Mouse (Mus musculus) hindbrain, embryonic 11.5 days (tissue): ENCODE results near the gene Dusp1. TPM values are rescaled to one million over a fixed set of nuclear protein-coding genes. Genes with fewer than 3 reads are reported as not detected.

Experiments used
- ATAC-seq: fragments of 200-750 bp; cut with Nextera tagmentation; 2 replicates; pipeline ENCODE4 v1.8.0; 2017; ENCODE audit warnings: mild to moderate bottlenecking, moderate TSS enrichment, moderate library complexity; ENCODE audit not compliant: low FRiP score
- DNase-seq: peaks from one replicate; pipeline ENCODE4 v3.0.0-alpha.2; 2015; ENCODE audit warnings: low spot score
- H3K27ac ChIP-seq: fragments of 300-500 bp; sonication (generic); 2 replicates; pipeline ENCODE4 v1.5.1; 2014; ENCODE audit warnings: mild to moderate bottlenecking, low read depth, low read length
- H3K27me3 ChIP-seq: fragments of 300-500 bp; sonication (generic); 2 replicates; pipeline ENCODE4 v1.6.1; 2014; ENCODE audit warnings: mild to moderate bottlenecking, low read length, moderate library complexity, mixed read lengths; ENCODE audit not compliant: control insufficient read depth, insufficient read depth
- H3K36me3 ChIP-seq: fragments of 300-500 bp; sonication (generic); 2 replicates; pipeline ENCODE4 v1.6.1; 2014; ENCODE audit warnings: mild to moderate bottlenecking, low read length, moderate library complexity, mixed read lengths; ENCODE audit not compliant: control insufficient read depth, insufficient read depth
- H3K4me1 ChIP-seq: fragments of 300-500 bp; sonication (generic); replicated peaks from 2 replicates; pipeline ENCODE4 v1.6.1; 2014; ENCODE audit warnings: low read length, mixed read lengths; ENCODE audit not compliant: control insufficient read depth, insufficient read depth
- H3K4me2 ChIP-seq: fragments of 300-500 bp; sonication (generic); replicated peaks from 2 replicates; pipeline ENCODE4 v1.6.1; 2014; ENCODE audit warnings: mild to moderate bottlenecking, low read depth, low read length
- H3K4me3 ChIP-seq: fragments of 300-500 bp; sonication (generic); 2 replicates; pipeline ENCODE4 v1.5.1; 2014; ENCODE audit warnings: low read depth, low read length
- H3K9ac ChIP-seq: fragments of 300-500 bp; sonication (generic); 2 replicates; pipeline ENCODE4 v1.6.1; 2014; ENCODE audit warnings: low read depth, low read length
- H3K9me3 ChIP-seq: fragments of 300-500 bp; sonication (generic); 2 replicates; pipeline ENCODE4 v1.6.1; 2016; ENCODE audit warnings: low read length; ENCODE audit not compliant: control insufficient read depth
- WGBS: fragments of 180-500 bp; shearing (Covaris S2); extraction: QIAGEN DNeasy Blood & Tissue Kit; methylation state at CpG from one replicate; pipeline ENCODE4 v1.1.7; 2014; 5-methylcytosine and 5-hydroxymethylcytosine counted together
- polyA plus RNA-seq: library from polyadenylated mRNA; unstranded; fragments of >200 nt; fragmentation: Nextera tagmentation; extraction: Ambion mirVana; gene quantifications from 2 replicates; pipeline ENCODE4 v1.2.1, GENCODE M21; 2014

The Dusp1 gene
- polyA plus RNA-seq, 1 experiment from 2014 or later, result 34.9 TPM

GRCm38 (mm10) chr17:26601926-26602325 is 40.0 kb upstream of the Dusp1 start:
- Histone ChIP-seq H3K9ac (no peak overlapping the region), H3K4me3 (no peak overlapping the region), H3K4me2 (no peak overlapping the region), H3K36me3 (no peaks in the 10 kb centered on the region), H3K27ac (no peak overlapping the region), H3K4me1 (no peaks in the 10 kb centered on the region; the same call in 1 of the 2 replicates), H3K27me3 (no peaks in the 10 kb centered on the region), H3K9me3 (no peaks in the 10 kb centered on the region)
- DNase-seq (no peak), ATAC-seq (no peak)
- WGBS, result 63% methylated on average over 6 of the region's 6 CpGs

GRCm38 (mm10) chr17:26601514-26601913 is 39.6 kb upstream of the Dusp1 start:
- Histone ChIP-seq H3K36me3 (no peaks in the 10 kb centered on the region), H3K4me1 (no peaks in the 10 kb centered on the region; the same call in 1 of the 2 replicates), H3K27ac (no peak overlapping the region), H3K9ac (no peak overlapping the region), H3K9me3 (no peaks in the 10 kb centered on the region), H3K4me3 (no peak overlapping the region), H3K4me2 (no peak overlapping the region), H3K27me3 (no peaks in the 10 kb centered on the region)
- ATAC-seq, result no peak
- 78% methylated on average over 6 of the region's 6 CpGs for WGBS
- no peak for DNase-seq

GRCm38 (mm10) chr17:26600913-26601447 is 39.1 kb upstream of the Dusp1 start:
- WGBS, result 75% methylated on average over 17 of the region's 17 CpGs
- H3K4me3 ChIP-seq, result no peak overlapping the region
- DNase-seq (no peak), ATAC-seq (no peak)
- H3K4me1 ChIP-seq, result no peaks in the 10 kb centered on the region; the same call in 1 of the 2 replicates
- no peaks in the 10 kb centered on the region for H3K9me3 ChIP-seq
- H3K9ac ChIP-seq, result no peak overlapping the region
- no peak overlapping the region for H3K4me2 ChIP-seq
- H3K36me3 ChIP-seq, result no peaks in the 10 kb centered on the region
- no peaks in the 10 kb centered on the region for H3K27me3 ChIP-seq
- H3K27ac ChIP-seq, result no peak overlapping the region

GRCm38 (mm10) chr17:26598845-26599244 is 36.9 kb upstream of the Dusp1 start:
- no peaks in the 10 kb centered on the region for H3K27me3 ChIP-seq
- no peaks in the 10 kb centered on the region for H3K9me3 ChIP-seq
- no peak overlapping the region for H3K4me3 ChIP-seq
- no peak overlapping the region for H3K4me2 ChIP-seq
- no peak for DNase-seq
- ATAC-seq, result no peak
- WGBS, result 91% methylated on average over 5 of the region's 5 CpGs
- H3K36me3 ChIP-seq, result no peaks in the 10 kb centered on the region
- no peak overlapping the region for H3K9ac ChIP-seq
- H3K4me1 ChIP-seq, result no peaks in the 10 kb centered on the region; the same call in 1 of the 2 replicates
- no peak overlapping the region for H3K27ac ChIP-seq

- no peaks in the 10 kb centered on the region for H3K27me3 ChIP-seq
- H3K27ac ChIP-seq, result no peak overlapping the region
- no peak overlapping the region for H3K4me2 ChIP-seq
- DNase-seq (no peak), ATAC-seq (no peak)
- H3K9ac ChIP-seq, result no peak overlapping the region
- WGBS, result 85% methylated on average over 6 of the region's 6 CpGs
- no peak overlapping the region for H3K4me3 ChIP-seq
- H3K4me1 ChIP-seq, result no peaks in the 10 kb centered on the region; the same call in 1 of the 2 replicates
- no peaks in the 10 kb centered on the region for H3K9me3 ChIP-seq
- H3K36me3 ChIP-seq, result peaks cover 1% of the 10 kb centered on the region; the same call in 1 of the 2 replicates
These were observed 35.0 kb upstream of the Dusp1 start for GRCm38 (mm10) chr17:26596856-26597481.

GRCm38 (mm10) chr17:26596168-26596658 is 34.3 kb upstream of the Dusp1 start:
- no peaks in the 10 kb centered on the region for H3K4me1 ChIP-seq
- ATAC-seq, result no peak
- H3K27me3 ChIP-seq, result no peaks in the 10 kb centered on the region
- no peak overlapping the region for H3K27ac ChIP-seq
- peaks cover 2% of the 10 kb centered on the region; the same call in 1 of the 2 replicates for H3K36me3 ChIP-seq
- H3K9ac ChIP-seq, result no peak overlapping the region
- H3K9me3 ChIP-seq, result no peaks in the 10 kb centered on the region
- H3K4me2 ChIP-seq, result no peak overlapping the region
- 68% methylated on average over 7 of the region's 7 CpGs for WGBS
- DNase-seq, result no peak
- no peak overlapping the region for H3K4me3 ChIP-seq

- H3K4me3 ChIP-seq, result no peak overlapping the region
- H3K4me1 ChIP-seq, result no peaks in the 10 kb centered on the region
- no peak overlapping the region for H3K9ac ChIP-seq
- H3K9me3 ChIP-seq, result no peaks in the 10 kb centered on the region
- DNase-seq (no peak), ATAC-seq (no peak)
- H3K4me2 ChIP-seq, result no peak overlapping the region
- peaks cover 2% of the 10 kb centered on the region; the same call in 1 of the 2 replicates for H3K36me3 ChIP-seq
- no peak overlapping the region for H3K27ac ChIP-seq
- 64% methylated on average over 7 of the region's 7 CpGs for WGBS
- no peaks in the 10 kb centered on the region for H3K27me3 ChIP-seq
These were observed 33.7 kb upstream of the Dusp1 start for GRCm38 (mm10) chr17:26595448-26596167.

- no peaks in the 10 kb centered on the region for H3K4me1 ChIP-seq
- H3K9me3 ChIP-seq, result no peaks in the 10 kb centered on the region
- no peak overlapping the region for H3K27ac ChIP-seq
- H3K4me3 ChIP-seq, result no peak overlapping the region
- peaks cover 2% of the 10 kb centered on the region; the same call in 1 of the 2 replicates for H3K36me3 ChIP-seq
- 92% methylated on average over 7 of the region's 7 CpGs for WGBS
- ATAC-seq (no peak), DNase-seq (no peak)
- no peak overlapping the region for H3K4me2 ChIP-seq
- H3K27me3 ChIP-seq, result no peaks in the 10 kb centered on the region
- no peak overlapping the region for H3K9ac ChIP-seq
These were observed 33.0 kb upstream of the Dusp1 start for GRCm38 (mm10) chr17:26594958-26595357.
